Mouse (Mus musculus): ENCODE data around the gene Traip. TPM values are rescaled to one million over a fixed set of nuclear protein-coding genes. Genes with fewer than 3 reads are reported as not detected.
A peak's percentile ranks its signal among the peaks of the same experiment; 100 is the strongest.

The Traip gene
- polyA plus RNA-seq, 1 experiment from 2014 or later, result 15.7 TPM

DNA sequence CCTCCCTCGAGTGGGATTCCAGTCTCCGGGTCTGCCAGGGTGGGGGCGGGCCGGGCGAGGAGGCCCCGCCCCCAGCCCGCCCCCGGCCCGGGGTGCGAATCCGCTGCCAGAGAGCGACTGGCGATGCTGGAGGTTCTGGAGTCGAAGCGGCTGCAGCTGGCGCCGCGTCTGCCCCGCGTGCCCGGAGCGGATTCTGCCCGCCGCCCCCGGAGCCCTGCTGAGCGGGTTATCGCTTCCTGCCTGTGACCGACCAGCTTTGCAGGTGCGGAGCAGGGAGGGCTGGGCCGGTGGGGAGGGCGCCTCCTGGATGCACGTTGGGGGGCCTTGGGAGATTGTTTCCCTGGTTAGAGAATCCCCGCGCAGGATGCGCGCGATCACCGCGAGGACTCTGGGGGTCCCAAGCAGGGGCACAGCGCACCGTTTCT, 14.1 kb upstream of the Traip start:
- peak; percentile 62 for ATAC-seq (replicated peaks)
- Histone ChIP-seq H3K4me1 (peaks cover 22% of the 10 kb centered on the region), H3K36me3 (no peaks in the 10 kb centered on the region), H3K9me3 (no peaks in the 10 kb centered on the region), H3K4me2 (replicated peaks) (peak overlapping the region; percentile 65), H3K4me3 (peak overlapping the region; percentile 53), H3K27ac (replicated peaks) (no peak overlapping the region), H3K9ac (replicated peaks) (peak overlapping the region; percentile 55), H3K27me3 (no peaks in the 10 kb centered on the region)
- under 1% methylated on average over 41 of the region's 41 CpGs for WGBS

DNA sequence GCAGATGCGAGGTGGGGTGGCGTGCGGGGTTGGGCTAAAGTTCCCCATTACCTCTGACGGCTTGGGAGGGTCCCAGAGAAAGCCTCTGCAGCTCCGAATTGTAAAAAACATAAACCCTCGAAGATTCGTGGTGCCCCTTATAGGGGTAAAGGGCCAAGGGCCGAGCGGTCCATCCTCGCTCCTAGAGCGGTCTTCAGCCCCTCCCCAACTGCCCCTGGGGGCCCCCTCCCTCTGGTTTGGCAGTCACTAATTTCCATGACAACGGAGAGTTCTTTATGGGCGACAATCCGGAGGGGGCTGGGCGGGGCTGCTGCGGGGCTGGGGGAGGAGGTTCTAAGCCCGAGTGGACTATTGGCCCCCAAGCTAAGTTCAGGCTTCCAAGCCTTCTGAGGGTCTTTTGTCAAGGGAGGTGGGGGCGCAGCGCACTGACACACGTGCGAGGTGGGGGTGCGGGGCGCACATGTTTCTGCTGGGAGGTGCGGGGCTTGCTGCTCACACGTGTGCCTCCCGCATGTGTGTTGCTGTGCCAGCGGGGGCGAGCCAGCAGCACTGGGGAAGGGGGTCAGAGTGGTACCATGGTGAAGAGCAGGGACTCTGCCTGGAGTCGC, 13.6 kb upstream of the Traip start:
- under 1% methylated on average over 29 of the region's 29 CpGs for WGBS
- no peaks in the 10 kb centered on the region for H3K27me3 ChIP-seq
- ATAC-seq (replicated peaks), result peak; percentile 48
- H3K4me3 ChIP-seq, result peak overlapping the region; percentile 53
- no peaks in the 10 kb centered on the region for H3K36me3 ChIP-seq
- no peak overlapping the region for H3K27ac ChIP-seq (replicated peaks)
- H3K4me1 ChIP-seq, result peaks cover 22% of the 10 kb centered on the region
- H3K4me2 ChIP-seq (replicated peaks), result peak overlapping the region; percentile 65
- H3K9me3 ChIP-seq, result no peaks in the 10 kb centered on the region
- peak overlapping the region; percentile 55 for H3K9ac ChIP-seq (replicated peaks)

DNA sequence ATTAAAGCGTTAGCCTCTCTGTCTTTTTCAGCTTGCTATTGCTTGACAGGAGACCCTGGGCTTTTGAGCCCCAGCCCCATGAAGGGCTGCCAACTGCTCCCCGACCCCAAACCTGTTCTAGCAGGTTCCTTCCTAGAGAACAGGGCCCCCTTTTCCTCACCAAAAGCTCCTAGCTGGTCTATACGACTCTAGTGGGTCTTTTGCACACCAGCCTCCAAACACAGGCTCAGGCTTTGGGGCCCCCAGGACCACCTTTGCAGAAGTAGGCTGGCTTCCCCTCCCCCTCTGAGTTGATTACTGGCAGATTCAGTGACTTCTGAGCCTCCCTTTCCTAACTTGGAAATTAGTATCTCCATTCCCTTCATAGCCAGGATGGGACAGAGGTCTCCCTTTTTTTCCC, 13.1 kb upstream of the Traip start:
- no peaks in the 10 kb centered on the region for H3K36me3 ChIP-seq
- H3K9ac ChIP-seq (replicated peaks), result peak overlapping the region; percentile 55
- WGBS, result 7% methylated on average over 3 of the region's 3 CpGs
- no peak overlapping the region for H3K27ac ChIP-seq (replicated peaks)
- H3K4me2 ChIP-seq (replicated peaks), result peak overlapping the region; percentile 65
- peak overlapping the region; percentile 53 for H3K4me3 ChIP-seq
- H3K4me1 ChIP-seq, result peaks cover 22% of the 10 kb centered on the region
- no peak for ATAC-seq (replicated peaks)
- no peaks in the 10 kb centered on the region for H3K9me3 ChIP-seq
- no peaks in the 10 kb centered on the region for H3K27me3 ChIP-seq

DNA sequence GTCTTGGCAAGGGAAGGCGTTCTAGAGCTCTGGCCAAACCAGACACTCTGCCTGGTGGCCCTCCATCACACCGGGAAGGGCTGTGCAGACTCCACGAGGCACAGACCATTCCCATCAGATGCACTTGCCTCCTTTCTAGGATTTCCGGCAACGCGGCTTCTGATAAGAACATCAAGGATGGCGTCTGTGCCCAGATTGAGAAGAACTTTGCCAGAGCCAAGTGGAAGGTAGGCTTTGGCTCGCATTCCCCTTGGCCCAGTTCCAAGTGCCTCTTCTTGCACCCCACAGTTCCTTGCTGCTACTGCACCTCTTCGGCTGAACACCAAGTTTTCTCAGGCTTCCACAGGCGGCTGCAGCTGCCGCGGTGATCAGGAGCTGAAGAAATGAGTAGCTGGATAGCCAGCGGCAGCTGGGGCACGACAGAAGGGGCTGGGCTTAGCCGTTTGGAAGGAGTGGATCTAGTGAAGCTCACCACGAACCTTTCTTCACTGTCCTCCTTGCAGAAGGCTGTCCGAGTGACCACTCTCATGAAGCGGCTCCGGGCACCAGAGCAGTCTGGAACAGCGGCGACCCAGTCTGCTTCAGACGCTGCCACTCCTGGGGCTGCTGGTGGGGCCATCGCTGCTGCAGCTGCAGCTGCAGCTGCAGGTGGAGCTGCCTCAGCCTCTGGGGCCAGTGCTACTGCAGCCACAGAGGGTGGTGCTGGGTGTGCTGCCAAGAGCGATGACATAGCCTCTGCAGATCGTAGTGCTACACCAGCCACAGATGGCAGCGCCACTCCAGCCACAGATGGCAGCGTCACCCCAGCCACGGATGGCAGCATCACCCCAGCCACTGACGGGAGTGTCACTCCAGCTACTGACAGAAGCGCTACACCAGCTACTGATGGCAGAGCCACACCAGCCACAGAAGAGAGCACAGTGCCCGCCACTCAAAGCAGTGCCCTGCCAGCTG, 2.4 kb upstream of the Traip start:
- no peaks in the 10 kb centered on the region for H3K27me3 ChIP-seq
- no peak overlapping the region for H3K4me2 ChIP-seq (replicated peaks)
- 87% methylated on average over 31 of the region's 31 CpGs for whole genome bisulfite sequencing
- no peak overlapping the region for H3K27ac ChIP-seq (replicated peaks)
- H3K36me3 ChIP-seq, result no peaks in the 10 kb centered on the region
- no peaks in the 10 kb centered on the region for H3K9me3 ChIP-seq
- no peak for ATAC-seq (replicated peaks)
- no peak overlapping the region for H3K4me3 ChIP-seq
- H3K9ac ChIP-seq (replicated peaks), result no peak overlapping the region
- H3K4me1 ChIP-seq, result peaks cover 17% of the 10 kb centered on the region

DNA sequence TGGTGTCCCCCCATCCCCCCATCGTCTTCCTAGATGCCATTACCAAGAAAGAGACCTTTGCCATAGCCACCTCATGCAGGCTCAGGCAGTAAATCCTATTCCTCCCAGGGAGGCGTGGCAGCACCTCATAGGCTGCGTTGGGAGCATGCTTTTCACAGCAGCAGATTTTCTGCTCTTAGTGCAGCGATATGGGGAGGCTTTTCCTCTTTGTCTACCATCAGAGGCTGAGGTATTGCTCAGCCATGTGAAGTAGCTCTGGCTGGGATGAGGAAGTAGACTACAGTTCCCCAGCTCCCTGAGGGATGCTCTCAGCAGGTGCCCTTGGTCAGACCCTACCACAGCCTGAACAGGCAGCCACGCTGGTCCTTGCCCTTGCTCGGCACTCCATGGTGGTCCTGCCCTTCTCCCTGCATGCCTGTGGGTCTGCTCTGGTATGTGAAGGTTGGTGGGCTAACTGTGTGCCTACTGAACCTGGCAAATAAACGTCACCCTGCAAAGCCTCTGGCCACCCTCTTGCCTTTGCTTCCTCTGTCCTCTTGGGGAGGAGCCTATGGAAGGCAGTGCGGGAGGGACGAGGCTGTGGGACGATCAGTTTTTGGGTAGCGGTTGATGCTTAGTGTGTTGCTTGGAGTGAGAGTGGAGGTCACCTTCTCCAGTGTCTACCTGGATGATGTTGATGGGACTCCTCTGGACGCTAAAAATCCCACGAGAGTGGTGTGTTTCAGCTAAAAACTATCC, 583 bp upstream of the Traip start:
- WGBS, result 86% methylated on average over 13 of the region's 13 CpGs
- Histone ChIP-seq H3K4me1 (peaks cover 17% of the 10 kb centered on the region), H3K27ac (replicated peaks) (no peak overlapping the region), H3K9ac (replicated peaks) (no peak overlapping the region), H3K27me3 (no peaks in the 10 kb centered on the region), H3K36me3 (no peaks in the 10 kb centered on the region), H3K9me3 (no peaks in the 10 kb centered on the region), H3K4me3 (no peak overlapping the region), H3K4me2 (replicated peaks) (no peak overlapping the region)
- no peak for ATAC-seq (replicated peaks)

DNA sequence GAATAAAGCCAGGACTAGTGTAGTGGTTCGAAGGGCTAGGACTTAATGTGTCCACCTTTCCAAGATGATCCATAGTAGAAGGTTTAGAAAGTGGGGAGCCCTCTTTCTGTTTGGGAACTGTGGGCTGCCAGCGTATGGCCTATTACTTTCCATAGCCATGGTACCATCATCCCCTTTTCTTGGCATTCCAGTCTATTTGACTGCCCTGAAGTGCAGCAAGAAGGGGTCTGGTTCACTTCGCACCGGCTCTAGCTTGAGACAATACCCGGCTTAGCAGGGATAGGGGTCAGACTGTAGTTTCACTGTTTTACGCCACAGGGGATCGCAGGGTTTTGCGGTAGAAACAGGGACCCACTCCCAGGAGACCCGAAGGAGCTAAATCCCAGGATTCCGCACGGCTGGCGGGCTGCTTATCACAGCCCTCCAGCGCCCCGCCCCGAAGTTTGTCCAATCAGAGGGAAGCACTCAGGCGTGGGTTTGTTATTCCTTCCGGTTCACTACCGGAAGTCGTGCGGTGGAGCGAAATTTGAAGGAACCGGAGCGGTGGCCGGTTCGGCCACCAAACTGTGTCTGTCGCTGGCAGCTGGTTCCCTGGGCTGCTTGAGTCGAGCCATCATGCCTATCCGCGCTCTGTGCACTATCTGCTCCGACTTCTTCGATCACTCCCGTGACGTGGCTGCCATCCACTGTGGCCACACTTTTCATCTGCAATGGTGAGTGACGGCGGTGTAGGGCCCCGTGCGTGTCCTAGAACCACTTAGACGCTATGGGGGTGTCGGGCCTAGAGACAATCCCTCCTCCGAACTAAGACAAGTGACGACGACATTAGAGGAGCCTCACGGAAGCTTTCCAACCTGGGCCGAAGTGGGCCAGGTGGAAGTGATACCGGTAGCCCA, 772 bp downstream of the Traip start:
- peak; percentile 96 for ATAC-seq (replicated peaks)
- 14% methylated on average over 45 of the region's 45 CpGs for WGBS
- Histone ChIP-seq H3K4me2 (replicated peaks) (peak overlapping the region; percentile 65), H3K4me3 (peak overlapping the region; percentile 67), H3K36me3 (no peaks in the 10 kb centered on the region), H3K9me3 (no peaks in the 10 kb centered on the region), H3K27ac (replicated peaks) (peak overlapping the region; percentile 89), H3K9ac (replicated peaks) (peak overlapping the region; percentile 59), H3K27me3 (no peaks in the 10 kb centered on the region), H3K4me1 (peaks cover 17% of the 10 kb centered on the region)

DNA sequence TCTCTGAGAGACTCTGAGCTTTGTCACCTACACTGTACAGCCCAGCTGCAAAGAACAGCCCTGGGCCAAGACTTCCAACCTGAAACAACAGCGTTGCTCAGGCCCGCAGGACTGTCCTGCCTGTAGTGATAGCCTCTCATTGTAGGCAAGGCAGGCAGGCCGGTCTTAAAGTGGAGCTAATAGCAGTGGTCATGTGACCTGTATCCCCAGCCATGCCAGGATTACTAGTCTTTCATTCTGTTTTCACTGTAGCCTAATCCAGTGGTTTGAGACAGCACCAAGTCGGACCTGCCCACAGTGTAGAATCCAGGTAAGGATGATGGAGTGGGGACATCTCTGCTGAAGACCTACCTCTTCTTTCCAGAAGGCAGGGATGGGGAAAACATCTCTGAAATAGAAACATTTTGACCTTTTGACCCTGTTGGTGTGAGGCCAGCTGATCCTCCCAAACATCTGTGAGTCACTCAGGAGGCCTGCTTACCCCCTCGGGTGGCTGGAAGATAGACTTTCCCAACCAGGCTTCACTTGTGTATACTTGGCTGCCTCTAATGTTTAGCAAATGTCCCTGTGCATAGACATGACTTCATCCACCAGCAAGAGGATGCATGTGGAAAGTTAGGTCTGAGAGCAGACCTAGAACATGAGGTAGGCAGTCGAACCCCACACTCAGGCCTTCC, 5.8 kb downstream of the Traip start:
- 89% methylated on average over 6 of the region's 6 CpGs for WGBS
- Histone ChIP-seq H3K9ac (replicated peaks) (no peak overlapping the region), H3K4me1 (peaks cover 15% of the 10 kb centered on the region), H3K9me3 (no peaks in the 10 kb centered on the region), H3K4me2 (replicated peaks) (no peak overlapping the region), H3K27me3 (no peaks in the 10 kb centered on the region), H3K27ac (replicated peaks) (no peak overlapping the region), H3K36me3 (0 out of 2 replicates have a peak, but pooled peaks cover 4% of the 10 kb centered on the region), H3K4me3 (no peak overlapping the region)
- no peak for ATAC-seq (replicated peaks)

DNA sequence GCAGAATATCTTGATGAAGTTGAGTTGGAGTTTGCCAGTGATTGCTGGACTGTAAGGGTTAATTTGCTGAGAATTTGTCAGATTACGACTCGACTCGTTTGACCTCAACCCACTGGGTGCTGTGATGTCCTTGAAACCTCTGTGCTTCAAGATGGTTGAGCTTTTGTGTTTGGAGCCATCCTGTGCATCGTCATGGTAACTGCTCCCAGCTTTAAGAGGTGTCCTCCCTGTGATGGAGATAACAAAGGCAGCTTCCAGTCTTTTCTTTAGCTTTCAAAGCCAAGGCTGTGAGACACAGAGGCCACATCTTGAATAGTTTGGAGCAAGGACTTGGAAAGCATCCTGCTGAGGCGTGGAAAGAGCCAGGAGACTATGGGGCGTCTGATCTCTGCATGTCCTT, 7.2 kb downstream of the Traip start:
- H3K36me3 ChIP-seq, result 0 out of 2 replicates have a peak, but pooled peaks cover 4% of the 10 kb centered on the region
- H3K4me1 ChIP-seq, result peaks cover 17% of the 10 kb centered on the region
- no peak overlapping the region for H3K4me2 ChIP-seq (replicated peaks)
- 41% methylated on average over 6 of the region's 6 CpGs for WGBS
- H3K9me3 ChIP-seq, result no peaks in the 10 kb centered on the region
- ATAC-seq (replicated peaks), result no peak
- no peak overlapping the region for H3K27ac ChIP-seq (replicated peaks)
- no peak overlapping the region for H3K4me3 ChIP-seq
- no peak overlapping the region for H3K9ac ChIP-seq (replicated peaks)
- H3K27me3 ChIP-seq, result no peaks in the 10 kb centered on the region

DNA sequence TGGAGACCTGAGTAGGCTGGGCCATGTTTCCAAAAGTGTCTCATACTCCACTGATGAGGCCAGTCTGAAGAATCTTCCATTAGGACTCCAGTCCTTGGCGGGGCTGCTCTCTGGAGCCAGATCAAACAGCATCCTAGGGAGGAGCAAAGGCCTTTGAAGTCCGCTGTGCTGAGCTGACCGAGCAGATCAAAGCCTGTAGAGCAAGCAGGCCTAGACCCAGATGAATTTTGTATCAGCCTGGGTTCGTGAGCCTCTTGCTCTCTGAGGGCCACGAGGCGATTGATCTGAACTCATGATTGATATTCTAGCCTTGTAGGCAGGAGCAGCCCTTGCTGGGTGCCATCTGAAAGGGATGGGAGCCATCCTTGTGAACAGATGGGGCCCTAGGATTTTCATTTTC, 10.0 kb downstream of the Traip start:
- no peak overlapping the region for H3K4me2 ChIP-seq (replicated peaks)
- H3K27ac ChIP-seq (replicated peaks), result peak overlapping the region; percentile 83
- ATAC-seq (replicated peaks), result no peak
- H3K4me1 ChIP-seq, result peaks cover 20% of the 10 kb centered on the region
- no peaks in the 10 kb centered on the region for H3K9me3 ChIP-seq
- 0 out of 2 replicates have a peak, but pooled peaks cover 4% of the 10 kb centered on the region for H3K36me3 ChIP-seq
- WGBS, result 77% methylated on average over 6 of the region's 6 CpGs
- no peak overlapping the region for H3K9ac ChIP-seq (replicated peaks)
- H3K27me3 ChIP-seq, result no peaks in the 10 kb centered on the region
- no peak overlapping the region for H3K4me3 ChIP-seq

DNA sequence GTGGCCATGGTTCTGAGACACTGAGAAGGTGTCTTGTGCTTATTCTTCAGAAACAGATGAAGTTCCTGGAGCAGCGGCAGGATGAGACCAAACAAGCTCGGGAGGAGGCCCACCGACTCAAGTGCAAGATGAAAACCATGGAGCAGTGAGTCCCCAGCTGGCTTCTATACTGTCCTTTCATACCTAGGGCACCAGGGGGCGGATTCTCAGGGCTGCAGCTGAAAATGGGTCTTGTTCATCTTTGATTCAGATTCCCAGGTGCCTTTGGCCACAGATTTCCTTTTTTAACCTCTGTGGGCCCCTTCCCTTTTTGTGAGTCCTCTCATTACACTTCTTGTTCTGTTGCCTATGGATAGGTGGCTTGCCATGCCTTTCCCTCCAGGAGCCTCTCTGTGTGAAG, 11.0 kb downstream of the Traip start:
- Histone ChIP-seq H3K9me3 (no peaks in the 10 kb centered on the region), H3K9ac (replicated peaks) (0 out of 2 replicates have a peak overlapping the region, but pooled peaks have one; percentile 15), H3K36me3 (0 out of 2 replicates have a peak, but pooled peaks cover 4% of the 10 kb centered on the region), H3K4me2 (replicated peaks) (peak overlapping the region; percentile 28), H3K4me1 (peaks cover 20% of the 10 kb centered on the region), H3K27ac (replicated peaks) (peak overlapping the region; percentile 83), H3K27me3 (no peaks in the 10 kb centered on the region), H3K4me3 (no peak overlapping the region)
- ATAC-seq (replicated peaks), result no peak
- 83% methylated on average over 4 of the region's 4 CpGs for WGBS

Measured in forebrain, embryonic 15.5 days (tissue).